In genomic region chr8:123993597-123993996, GRCm38 (mm10) we compare ENCODE assay signal across 20 mouse cellular contexts. TPM values are rescaled to one million over a fixed set of nuclear protein-coding genes. Genes with fewer than 3 reads are reported as not detected.
DNase-seq lines count a peak whose midpoint lies in the region; ATAC-seq and TF ChIP-seq lines count a peak whose summit lies in the region.
"Had no signal": no experiment of that assay in that cellular context is flagged by ENCODE, and none has a peak within 500 bp of the region (broad histone marks: within the 10 kb centered on the region; RNA-seq: fewer than 3 reads in every experiment).

No protein-coding gene starts in this region.

- no peaks in the 10 kb centered on the region for H3K9me3 ChIP-seq in kidney, embryonic 16.5 days (ENCODE audit: low read length)
- H3K9me3 ChIP-seq in E14TG2a.4 (ENCODE audit: low read length), result no peaks in the 10 kb centered on the region
- no peaks in the 10 kb centered on the region for H3K9me3 ChIP-seq in embryonic facial prominence, embryonic 15.5 days (replicated peaks)
- no peaks in the 10 kb centered on the region for H3K9me3 ChIP-seq in stomach, embryonic 14.5 days (ENCODE audit: control insufficient read depth, low read depth, low read length)
- H3K9me3 ChIP-seq: heart, embryonic 10.5 days; hindbrain, embryonic 13.5 days; limb, embryonic 13.5 days; neural tube, embryonic 13.5 days had no signal

- no peak for DNase-seq in kidney, adult 8-10 months
- DNase-seq in urinary bladder, adult 2 months (ENCODE audit: low spot score), result no peak
- no peak for DNase-seq in B cell, adult 2 months
- DNase-seq: adrenal gland, adult 2 months; cerebellum, adult 8-10 months; gastrocnemius, postnatal 36 days; midbrain, embryonic 14.5 days; thymus, postnatal 14 days had no signal

- no peaks in the 10 kb centered on the region for H3K4me1 ChIP-seq in kidney, embryonic 16.5 days (ENCODE audit: insufficient read depth, low read length)
- H3K4me1 ChIP-seq in E14TG2a.4 (replicated peaks; ENCODE audit: low read depth, low read length), result peaks cover 91% of the 10 kb centered on the region
- H3K4me1 ChIP-seq in embryonic facial prominence, embryonic 15.5 days, result no peaks in the 10 kb centered on the region
- peaks cover 7% of the 10 kb centered on the region; the same call in 1 of the 2 replicates for H3K4me1 ChIP-seq in stomach, embryonic 14.5 days (ENCODE audit: control insufficient read depth, insufficient read depth, low read length)
- H3K4me1 ChIP-seq: hindbrain, embryonic 13.5 days; limb, embryonic 13.5 days; neural tube, embryonic 13.5 days had no signal

- peak overlapping the region; percentile 40; the same call in 1 of the 2 replicates for H3K27ac ChIP-seq in kidney, embryonic 16.5 days (ENCODE audit: low read length)
- H3K27ac ChIP-seq in embryonic facial prominence, embryonic 15.5 days (replicated peaks), result peak overlapping the region; percentile 69; the same call in 1 of the 2 replicates
- peak overlapping the region; percentile 78 for H3K27ac ChIP-seq in stomach, embryonic 14.5 days (ENCODE audit: low read length)
- H3K27ac ChIP-seq: heart, embryonic 10.5 days; hindbrain, embryonic 13.5 days; kidney, postnatal 0 days; limb, embryonic 13.5 days; liver, embryonic 14.5 days; neural tube, embryonic 13.5 days had no signal

- TF ChIP-seq CTCF in E14TG2a.4 (conservative IDR thresholded peaks at IDR 0.05; ENCODE audit: low read length), result no peak

- H3K4me2 ChIP-seq in kidney, embryonic 16.5 days (replicated peaks; ENCODE audit: low read depth, low read length), result no peak overlapping the region
- no peak overlapping the region for H3K4me2 ChIP-seq in embryonic facial prominence, embryonic 15.5 days (replicated peaks)
- H3K4me2 ChIP-seq in stomach, embryonic 14.5 days (replicated peaks; ENCODE audit: low read depth, low read length), result no peak overlapping the region
- H3K4me2 ChIP-seq: hindbrain, embryonic 13.5 days; limb, embryonic 13.5 days; neural tube, embryonic 13.5 days had no signal

- WGBS in kidney, embryonic 16.5 days, result 87% methylated on average over 5 of the region's 5 CpGs
- 81% methylated on average over 5 of the region's 5 CpGs for WGBS in embryonic facial prominence, embryonic 15.5 days
- 69% methylated on average over 5 of the region's 5 CpGs for WGBS in stomach, embryonic 14.5 days

- ATAC-seq in kidney, embryonic 16.5 days (ENCODE audit: low FRiP score, low TSS enrichment), result no peak
- ATAC-seq in embryonic facial prominence, embryonic 15.5 days (ENCODE audit: insufficient number of reproducible peaks, low FRiP score, low TSS enrichment, low read depth), result no peak
- peak; percentile 75 for ATAC-seq in stomach, embryonic 14.5 days (ENCODE audit: insufficient number of reproducible peaks, insufficient read depth, low FRiP score, low read depth)
- ATAC-seq: forebrain, embryonic 16.5 days; inflammation-experienced regulatory T-cells, adult 6 months had no signal

- H3K36me3 ChIP-seq in kidney, embryonic 16.5 days (ENCODE audit: insufficient read depth, low read length), result peaks cover 8% of the 10 kb centered on the region
- peaks cover 52% of the 10 kb centered on the region for H3K36me3 ChIP-seq in E14TG2a.4 (ENCODE audit: insufficient read depth, low read length)
- H3K36me3 ChIP-seq in embryonic facial prominence, embryonic 15.5 days, result peaks cover 37% of the 10 kb centered on the region
- H3K36me3 ChIP-seq in stomach, embryonic 14.5 days (ENCODE audit: control insufficient read depth, insufficient read depth, low read length), result peaks cover 14% of the 10 kb centered on the region

- H3K27me3 ChIP-seq in kidney, embryonic 16.5 days (ENCODE audit: insufficient read depth, low read length), result no peaks in the 10 kb centered on the region
- no peaks in the 10 kb centered on the region for H3K27me3 ChIP-seq in E14TG2a.4 (ENCODE audit: insufficient read depth, low read length)
- H3K27me3 ChIP-seq in embryonic facial prominence, embryonic 15.5 days, result no peaks in the 10 kb centered on the region
- no peaks in the 10 kb centered on the region for H3K27me3 ChIP-seq in stomach, embryonic 14.5 days (ENCODE audit: control insufficient read depth, insufficient read depth, low read length)
- H3K27me3 ChIP-seq: hindbrain, embryonic 13.5 days; limb, embryonic 13.5 days; neural tube, embryonic 13.5 days had no signal

- no peak overlapping the region for H3K9ac ChIP-seq in kidney, embryonic 16.5 days (replicated peaks; ENCODE audit: low read length)
- H3K9ac ChIP-seq in embryonic facial prominence, embryonic 15.5 days, result no peak overlapping the region
- no peak overlapping the region for H3K9ac ChIP-seq in stomach, embryonic 14.5 days (replicated peaks; ENCODE audit: low read depth, low read length)
- H3K9ac ChIP-seq: hindbrain, embryonic 13.5 days; limb, embryonic 13.5 days; neural tube, embryonic 13.5 days had no signal

- no peak overlapping the region for H3K4me3 ChIP-seq in kidney, embryonic 16.5 days (ENCODE audit: low read length)
- peak overlapping the region; percentile 39 for H3K4me3 ChIP-seq in E14TG2a.4 (replicated peaks; ENCODE audit: low read length)
- no peak overlapping the region for H3K4me3 ChIP-seq in embryonic facial prominence, embryonic 15.5 days (replicated peaks)
- H3K4me3 ChIP-seq in stomach, embryonic 14.5 days (ENCODE audit: low read depth, low read length), result no peak overlapping the region
- H3K4me3 ChIP-seq: heart, embryonic 10.5 days; hindbrain, embryonic 13.5 days; limb, embryonic 13.5 days; neural tube, embryonic 13.5 days had no signal

RNA-seq across cellular contexts. Expression of gene Abcb10, which starts 10.7 kb away (rescaled TPM):
- 16.0 and 16.2 TPM in 2 replicates for polyA plus RNA-seq in kidney, embryonic 16.5 days (2015; fragmentation: Nextera tagmentation; extraction: Ambion mirVana)
- 14.1 and 14.8 TPM in 2 replicates for polyA plus RNA-seq in embryonic facial prominence, embryonic 15.5 days (2015; fragmentation: Nextera tagmentation; extraction: Ambion mirVana)
- polyA plus RNA-seq in stomach, embryonic 14.5 days (2014; fragmentation: Nextera tagmentation; extraction: Ambion mirVana), result 23.8 and 24.5 TPM in 2 replicates
- polyA plus RNA-seq in urinary bladder, adult 2 months (2012; rRNA removed), result 13.7 and 13.9 TPM in 2 replicates

RNA-seq across cellular contexts. Expression of gene Taf5l, which starts 27.6 kb away (rescaled TPM):
- 38.4 and 41.1 TPM in 2 replicates for polyA plus RNA-seq in kidney, embryonic 16.5 days (2015; fragmentation: Nextera tagmentation; extraction: Ambion mirVana)
- 36.0 and 36.2 TPM in 2 replicates for polyA plus RNA-seq in embryonic facial prominence, embryonic 15.5 days (2015; fragmentation: Nextera tagmentation; extraction: Ambion mirVana)
- 43.8 and 50.4 TPM in 2 replicates for polyA plus RNA-seq in stomach, embryonic 14.5 days (2014; fragmentation: Nextera tagmentation; extraction: Ambion mirVana)
- polyA plus RNA-seq in urinary bladder, adult 2 months (2012; rRNA removed), result 26.4 and 31.1 TPM in 2 replicates

RNA-seq across cellular contexts. Expression of gene Urb2, which starts 27.7 kb away (rescaled TPM):
- 4.7 and 6.3 TPM in 2 replicates for polyA plus RNA-seq in kidney, embryonic 16.5 days (2015; fragmentation: Nextera tagmentation; extraction: Ambion mirVana)
- 5.0 and 5.7 TPM in 2 replicates for polyA plus RNA-seq in embryonic facial prominence, embryonic 15.5 days (2015; fragmentation: Nextera tagmentation; extraction: Ambion mirVana)
- polyA plus RNA-seq in stomach, embryonic 14.5 days (2014; fragmentation: Nextera tagmentation; extraction: Ambion mirVana), result 7.3 and 8.0 TPM in 2 replicates
- polyA plus RNA-seq in urinary bladder, adult 2 months (2012; rRNA removed), result 6.4 and 6.7 TPM in 2 replicates

RNA-seq across cellular contexts. Expression of gene Nup133, which starts 44.5 kb away (rescaled TPM):
- polyA plus RNA-seq in kidney, embryonic 16.5 days (2015; fragmentation: Nextera tagmentation; extraction: Ambion mirVana), result 34.5 and 42.4 TPM in 2 replicates
- 27.3 and 29.6 TPM in 2 replicates for polyA plus RNA-seq in embryonic facial prominence, embryonic 15.5 days (2015; fragmentation: Nextera tagmentation; extraction: Ambion mirVana)
- polyA plus RNA-seq in stomach, embryonic 14.5 days (2014; fragmentation: Nextera tagmentation; extraction: Ambion mirVana), result 38.4 and 44.8 TPM in 2 replicates
- 11.1 and 11.3 TPM in 2 replicates for polyA plus RNA-seq in urinary bladder, adult 2 months (2012; rRNA removed)
